Mouse (Mus musculus): Measurements from ENCODE around the gene Ebf3. TPM values are rescaled to one million over a fixed set of nuclear protein-coding genes. Genes with fewer than 3 reads are reported as not detected.

Gene Ebf3
- total RNA-seq, 2 experiments from 2014 or later = 16.0 to 27.5 TPM

- no peak for DNase-seq
Measured at GRCm38 (mm10) chr7:137312166-137312932, 1.9 kb downstream of the Ebf3 start.

- no peak for DNase-seq
Measured at GRCm38 (mm10) chr7:137311341-137312110, 2.7 kb downstream of the Ebf3 start.

- no peak for DNase-seq
Measured at GRCm38 (mm10) chr7:137310876-137311275, 3.4 kb downstream of the Ebf3 start.

GRCm38 (mm10) chr7:137310091-137310761 lies 4.0 kb downstream of the Ebf3 start:
- DNase-seq = peak; percentile 58

GRCm38 (mm10) chr7:137309071-137310066 lies 4.9 kb downstream of the Ebf3 start:
- DNase-seq = peak; percentile 61

- DNase-seq = no peak
Measured at GRCm38 (mm10) chr7:137308061-137309060, 5.9 kb downstream of the Ebf3 start.

GRCm38 (mm10) chr7:137307131-137307530 lies 7.1 kb downstream of the Ebf3 start:
- no peak for DNase-seq

- DNase-seq = peak; percentile 61
Measured at GRCm38 (mm10) chr7:137306127-137306526, 8.1 kb downstream of the Ebf3 start.

- no peak for DNase-seq
Measured at GRCm38 (mm10) chr7:137303776-137304171, 10.5 kb downstream of the Ebf3 start.

- no peak for DNase-seq
Measured at GRCm38 (mm10) chr7:137302961-137303775, 11.1 kb downstream of the Ebf3 start.

GRCm38 (mm10) chr7:137302161-137302560 lies 12.1 kb downstream of the Ebf3 start:
- no peak for DNase-seq

- no peak for DNase-seq
Measured at GRCm38 (mm10) chr7:137301329-137301751, 12.9 kb downstream of the Ebf3 start.

- DNase-seq = no peak
Measured at GRCm38 (mm10) chr7:137300826-137301225, 13.4 kb downstream of the Ebf3 start.

- DNase-seq = peak; percentile 31
Measured at GRCm38 (mm10) chr7:137300169-137300568, 14.1 kb downstream of the Ebf3 start.

GRCm38 (mm10) chr7:137297594-137298381 lies 16.5 kb downstream of the Ebf3 start:
- DNase-seq = peak; percentile 52

- DNase-seq = no peak
Measured at GRCm38 (mm10) chr7:137297131-137297530, 17.1 kb downstream of the Ebf3 start.

GRCm38 (mm10) chr7:137295612-137296011 lies 18.6 kb downstream of the Ebf3 start:
- DNase-seq = no peak

GRCm38 (mm10) chr7:137294446-137294845 lies 19.8 kb downstream of the Ebf3 start:
- DNase-seq = no peak

All from gastrocnemius, postnatal 10 days (tissue).